36 mouse cellular contexts compared by ENCODE assay signal in the genomic region with DNA sequence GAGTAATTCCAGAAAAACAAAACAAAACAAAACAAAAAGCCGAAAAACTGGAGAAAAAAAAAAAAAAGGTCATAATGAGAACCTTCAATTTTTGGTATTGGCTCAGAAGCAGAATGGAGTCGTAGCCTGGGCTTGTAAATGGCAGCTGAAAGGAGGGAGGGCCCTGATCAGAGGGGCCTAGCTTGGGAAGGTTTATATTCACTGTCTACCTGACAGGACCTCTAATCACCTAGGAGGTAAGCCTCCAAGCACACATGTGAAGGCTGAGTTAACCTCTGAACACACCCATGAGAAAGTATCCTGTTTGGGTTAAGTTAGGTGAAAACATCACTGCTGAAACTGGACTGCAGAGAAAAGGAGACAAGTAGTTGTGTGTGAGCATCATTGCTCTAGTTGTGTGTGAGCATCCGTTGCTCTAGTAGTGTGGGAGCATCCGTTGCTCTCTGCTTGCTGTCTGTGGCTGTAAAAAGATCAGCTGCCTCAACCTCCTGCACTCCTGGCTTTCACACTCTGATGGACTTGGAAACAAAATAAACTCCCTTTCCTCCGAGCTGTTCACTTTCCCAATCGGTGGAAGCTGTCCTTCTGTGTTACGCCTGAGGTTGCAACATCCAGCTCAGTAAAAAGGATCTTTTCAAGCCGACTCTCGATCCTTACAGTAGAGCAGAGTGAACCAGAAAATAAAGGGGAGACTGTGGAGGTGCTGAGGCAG. TPM values are rescaled to one million over a fixed set of nuclear protein-coding genes. Genes with fewer than 3 reads are reported as not detected.
A peak's percentile ranks its signal among the peaks of the same experiment; 100 is the strongest.
DNase-seq lines count a peak whose midpoint lies in the region; ATAC-seq lines count a peak whose summit lies in the region.
"Had no signal": no experiment of that assay in that cellular context is flagged by ENCODE, and none has a peak within 500 bp of the region (broad histone marks: within the 10 kb centered on the region; RNA-seq: fewer than 3 reads in every experiment).

No protein-coding gene starts in this region.

- H3K27me3 ChIP-seq in kidney, embryonic 16.5 days (ENCODE audit: insufficient read depth, low read length): no peaks in the 10 kb centered on the region
- H3K27me3 ChIP-seq in liver, embryonic 11.5 days (replicated peaks; ENCODE audit: control insufficient read depth, insufficient read depth, low read length): no peaks in the 10 kb centered on the region; the same call in 1 of the 2 replicates
- H3K27me3 ChIP-seq: CH12.LX; embryonic facial prominence, embryonic 13.5 days; forebrain, embryonic 13.5 days; heart, embryonic 15.5 days; hindbrain, embryonic 15.5 days; Patski had no signal

- no peaks in the 10 kb centered on the region for H3K36me3 ChIP-seq in kidney, embryonic 16.5 days (ENCODE audit: insufficient read depth, low read length)
- H3K36me3 ChIP-seq in liver, embryonic 11.5 days (ENCODE audit: control insufficient read depth, insufficient read depth, low read length): no peaks in the 10 kb centered on the region
- H3K36me3 ChIP-seq: embryonic facial prominence, embryonic 10.5 days; embryonic facial prominence, embryonic 13.5 days; forebrain, embryonic 10.5 days; G1E; heart, embryonic 12.5 days; heart, embryonic 15.5 days; hindbrain, embryonic 15.5 days had no signal

- 29% methylated on average over 9 of the region's 9 CpGs for WGBS in kidney, embryonic 16.5 days
- whole genome bisulfite sequencing in liver, embryonic 11.5 days: 77% methylated on average over 9 of the region's 9 CpGs

- H3K9me3 ChIP-seq in kidney, embryonic 16.5 days (ENCODE audit: low read length): no peaks in the 10 kb centered on the region
- H3K9me3 ChIP-seq in liver, embryonic 11.5 days (ENCODE audit: control insufficient read depth, low read length): no peaks in the 10 kb centered on the region
- H3K9me3 ChIP-seq: embryonic facial prominence, embryonic 10.5 days; embryonic facial prominence, embryonic 13.5 days; forebrain, embryonic 10.5 days; forebrain, embryonic 13.5 days; G1E; heart, embryonic 12.5 days; heart, embryonic 15.5 days; hindbrain, embryonic 15.5 days had no signal

- ATAC-seq in kidney, embryonic 16.5 days (ENCODE audit: low FRiP score, low TSS enrichment): peak; percentile 65
- no peak for ATAC-seq in liver, embryonic 11.5 days (replicated peaks; ENCODE audit: low FRiP score)
- ATAC-seq: forebrain, embryonic 13.5 days; forebrain, embryonic 16.5 days; Patski had no signal

- H3K4me1 ChIP-seq in kidney, embryonic 16.5 days (ENCODE audit: insufficient read depth, low read length): no peaks in the 10 kb centered on the region
- H3K4me1 ChIP-seq in liver, embryonic 11.5 days (replicated peaks; ENCODE audit: control insufficient read depth, insufficient read depth, low read length): no peaks in the 10 kb centered on the region
- H3K4me1 ChIP-seq: embryonic facial prominence, embryonic 10.5 days; forebrain, embryonic 10.5 days; forebrain, embryonic 13.5 days; heart, embryonic 12.5 days; heart, embryonic 15.5 days; hindbrain, embryonic 15.5 days had no signal

- no peak overlapping the region for H3K4me2 ChIP-seq in kidney, embryonic 16.5 days (replicated peaks; ENCODE audit: low read depth, low read length)
- no peak overlapping the region for H3K4me2 ChIP-seq in liver, embryonic 11.5 days
- H3K4me2 ChIP-seq: embryonic facial prominence, embryonic 13.5 days; forebrain, embryonic 13.5 days; heart, embryonic 12.5 days; heart, embryonic 15.5 days; hindbrain, embryonic 15.5 days had no signal

- DNase-seq in heart, adult 11 months: peak; percentile 40
- no peak for DNase-seq in heart, postnatal 36 days
- DNase-seq in kidney, postnatal 4 days: no peak
- DNase-seq in fat pad, adult 2 months (ENCODE audit: extremely low read depth, low read depth, low spot score): peak; percentile 66
- no peak for DNase-seq in liver, embryonic 11.5 days (ENCODE audit: low spot score)
- DNase-seq: adrenal gland, postnatal 25 days; B cell, adult 2 months; cerebellum, adult 11-12 months; cerebellum, adult 8-10 months; cerebellum, postnatal 10 days; cerebellum, postnatal 36 days; embryo, embryonic 11 days; gastrocnemius, postnatal 10 days; gastrocnemius, postnatal 36 days; heart, adult 18-20 months; heart, postnatal 10 days; heart, postnatal 4 days had no signal

- intact Hi-C loops in heart, postnatal 36 days (cut with DNase I): no loop called here

- no peak overlapping the region for H3K4me3 ChIP-seq in kidney, embryonic 16.5 days (ENCODE audit: low read length)
- H3K4me3 ChIP-seq in liver, embryonic 11.5 days (ENCODE audit: low read depth, low read length): no peak overlapping the region
- H3K4me3 ChIP-seq: embryonic facial prominence, embryonic 10.5 days; embryonic facial prominence, embryonic 13.5 days; erythroblast, embryonic 14.5 days; forebrain, embryonic 10.5 days; forebrain, embryonic 13.5 days; heart, embryonic 12.5 days; heart, embryonic 15.5 days; hindbrain, embryonic 15.5 days had no signal

- H3K9ac ChIP-seq in kidney, embryonic 16.5 days (replicated peaks; ENCODE audit: low read length): no peak overlapping the region
- H3K9ac ChIP-seq in liver, embryonic 11.5 days (ENCODE audit: low read depth, low read length): no peak overlapping the region
- H3K9ac ChIP-seq: forebrain, embryonic 13.5 days; heart, embryonic 12.5 days; heart, embryonic 15.5 days; hindbrain, embryonic 15.5 days had no signal

- H3K27ac ChIP-seq in kidney, embryonic 16.5 days (ENCODE audit: low read length): 0 out of 2 replicates have a peak overlapping the region, but pooled peaks have one; percentile 18
- H3K27ac ChIP-seq in liver, embryonic 11.5 days (ENCODE audit: low read depth, low read length): no peak overlapping the region
- H3K27ac ChIP-seq: embryonic facial prominence, embryonic 10.5 days; embryonic facial prominence, embryonic 13.5 days; forebrain, embryonic 10.5 days; forebrain, embryonic 13.5 days; heart, embryonic 15.5 days; hindbrain, embryonic 15.5 days had no signal

RNA-seq across cellular contexts. Expression of a gene that starts 6.2 kb away (rescaled TPM):
- total RNA-seq in heart, postnatal 36 days (2021): not detected
- polyA plus RNA-seq in kidney, embryonic 16.5 days (2015; fragmentation: Nextera tagmentation; extraction: Ambion mirVana): not detected in 2 replicates
- polyA plus RNA-seq in liver, embryonic 11.5 days (2014; fragmentation: Nextera tagmentation; extraction: Ambion mirVana): not detected in 2 replicates
- total RNA-seq: adrenal gland, adult 18-20 months; adrenal gland, postnatal 25 days; CH12.LX; G1E; gastrocnemius, adult 18-20 months; gastrocnemius, postnatal 10 days; gastrocnemius, postnatal 36 days; heart, adult 18-20 months; heart, postnatal 10 days; heart, postnatal 4 days had no signal
- polyA plus RNA-seq: brain, embryonic 14.5 days; cortical plate, adult 2 months; embryonic facial prominence, embryonic 10.5 days; erythroblast, embryonic 14.5 days; forebrain, embryonic 10.5 days; forebrain, embryonic 13.5 days; forebrain, embryonic 16.5 days; G1E; heart, embryonic 12.5 days; heart, embryonic 15.5 days; hindbrain, embryonic 11.5 days; hindbrain, embryonic 15.5 days; intestine, embryonic 14.5 days had no signal

RNA-seq across cellular contexts. Expression of a gene that starts 17.8 kb away (rescaled TPM):
- total RNA-seq in heart, postnatal 36 days (2021): not detected
- not detected in 2 replicates for polyA plus RNA-seq in kidney, embryonic 16.5 days (2015; fragmentation: Nextera tagmentation; extraction: Ambion mirVana)
- not detected in 2 replicates for polyA plus RNA-seq in liver, embryonic 11.5 days (2014; fragmentation: Nextera tagmentation; extraction: Ambion mirVana)
- total RNA-seq: adrenal gland, adult 18-20 months; adrenal gland, postnatal 25 days; CH12.LX; G1E; gastrocnemius, adult 18-20 months; gastrocnemius, postnatal 10 days; gastrocnemius, postnatal 36 days; heart, adult 18-20 months; heart, postnatal 10 days; heart, postnatal 4 days had no signal
- polyA plus RNA-seq: brain, embryonic 14.5 days; cortical plate, adult 2 months; embryonic facial prominence, embryonic 10.5 days; embryonic facial prominence, embryonic 13.5 days; erythroblast, embryonic 14.5 days; forebrain, embryonic 10.5 days; forebrain, embryonic 13.5 days; forebrain, embryonic 16.5 days; G1E; heart, embryonic 12.5 days; heart, embryonic 15.5 days; hindbrain, embryonic 11.5 days; hindbrain, embryonic 15.5 days; intestine, embryonic 14.5 days; Patski had no signal

RNA-seq across cellular contexts. Expression of a gene that starts 28.0 kb away (rescaled TPM):
- 1 to 10 TPM in 1 of 2 experiments, under 1 TPM in 1; 0.72 to 1.3 TPM for total RNA-seq in heart, postnatal 36 days (2021)
- 0.36 TPM in 1 of 2 replicates, not detected in the other for polyA plus RNA-seq in kidney, embryonic 16.5 days (2015; fragmentation: Nextera tagmentation; extraction: Ambion mirVana)
- polyA plus RNA-seq in liver, embryonic 11.5 days (2014; fragmentation: Nextera tagmentation; extraction: Ambion mirVana): not detected in 2 replicates
- total RNA-seq: G1E; gastrocnemius, postnatal 36 days had no signal
- polyA plus RNA-seq: embryonic facial prominence, embryonic 10.5 days; embryonic facial prominence, embryonic 13.5 days; erythroblast, embryonic 14.5 days; forebrain, embryonic 10.5 days; forebrain, embryonic 13.5 days; forebrain, embryonic 16.5 days; G1E; hindbrain, embryonic 11.5 days; Patski had no signal

RNA-seq across cellular contexts. Expression of a gene that starts 46.4 kb away (rescaled TPM):
- total RNA-seq in heart, postnatal 36 days (2021): not detected
- 0.17 TPM in 1 of 2 replicates, not detected in the other for polyA plus RNA-seq in kidney, embryonic 16.5 days (2015; fragmentation: Nextera tagmentation; extraction: Ambion mirVana)
- polyA plus RNA-seq in liver, embryonic 11.5 days (2014; fragmentation: Nextera tagmentation; extraction: Ambion mirVana): not detected in 2 replicates
- total RNA-seq: adrenal gland, adult 18-20 months; adrenal gland, postnatal 25 days; G1E; gastrocnemius, adult 18-20 months; gastrocnemius, postnatal 36 days; heart, adult 18-20 months; heart, postnatal 10 days; heart, postnatal 4 days had no signal
- polyA plus RNA-seq: brain, embryonic 14.5 days; cortical plate, adult 2 months; embryonic facial prominence, embryonic 13.5 days; erythroblast, embryonic 14.5 days; forebrain, embryonic 10.5 days; forebrain, embryonic 13.5 days; forebrain, embryonic 16.5 days; G1E; heart, embryonic 12.5 days; heart, embryonic 15.5 days; hindbrain, embryonic 11.5 days; hindbrain, embryonic 15.5 days; intestine, embryonic 14.5 days had no signal

Comparison
In these comparisons a context has a peak if more than half of its experiments do, and no peak if none do; other contexts are left out.
1. DNase-seq: peak in heart, adult 11 months (single experiment) and fat pad, adult 2 months (single experiment); none in heart, postnatal 36 days (0 of 2), kidney, postnatal 4 days (0 of 2) and liver, embryonic 11.5 days (single experiment).